Mouse (Mus musculus) c-Kit-positive CD71-positive TER-119-negative erythroid progenitor cells, embryonic 14.5 days (primary cell): ENCODE measurements at regions not wholly inside any gene's neighbourhood (a gene's known extent, or its start where the extent isn't known, plus 50 kb on each side); places are given as distances from the start of the nearest gene placed in this dataset.
"Not testable (repeated sequence)": the region's sequence is repeated elsewhere in the genome, so short reads cannot be mapped to it uniquely, and the experiment has no call there.

ENCODE experiments used
- DNase-seq: peaks from one replicate; pipeline ENCODE4 v3.0.0-alpha.2; 2013; ENCODE audit warnings: low read depth

DNA sequence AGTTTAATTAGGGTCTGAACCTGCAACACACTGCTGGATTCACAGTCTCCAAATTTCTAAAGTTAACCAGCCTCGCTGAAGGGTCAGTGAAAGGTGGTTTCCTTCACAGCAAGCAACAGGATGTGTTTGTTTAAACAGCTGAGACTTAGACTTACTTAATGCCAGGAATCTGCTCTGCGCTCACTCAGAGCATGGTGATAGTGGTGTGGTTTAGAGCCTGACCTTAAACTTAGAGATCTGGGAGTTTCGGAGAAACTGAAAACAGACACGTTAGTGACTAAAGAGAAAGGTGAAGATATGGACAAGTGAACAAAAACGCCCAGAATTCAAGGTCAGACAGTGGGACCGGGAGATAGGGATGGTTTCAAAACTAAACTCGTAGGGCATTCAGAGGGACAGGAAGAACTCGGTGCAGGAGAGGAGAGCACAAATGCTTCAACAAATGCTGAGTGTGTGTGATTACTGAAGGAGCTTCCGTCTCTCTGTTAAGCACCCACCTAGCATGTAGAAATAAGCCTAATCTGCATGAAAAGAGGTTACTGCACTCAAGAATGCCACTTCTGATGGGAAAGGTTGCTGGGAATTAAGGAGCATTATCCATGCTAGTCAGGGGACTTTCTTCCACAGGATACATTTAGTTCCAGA, 97.2 kb upstream of the Ifngr1 start:
- DNase-seq, result no peak

GRCm38 (mm10) chr10:19498112-19498511, 93.6 kb upstream of the Ifngr1 start:
- no peak for DNase-seq

DNA sequence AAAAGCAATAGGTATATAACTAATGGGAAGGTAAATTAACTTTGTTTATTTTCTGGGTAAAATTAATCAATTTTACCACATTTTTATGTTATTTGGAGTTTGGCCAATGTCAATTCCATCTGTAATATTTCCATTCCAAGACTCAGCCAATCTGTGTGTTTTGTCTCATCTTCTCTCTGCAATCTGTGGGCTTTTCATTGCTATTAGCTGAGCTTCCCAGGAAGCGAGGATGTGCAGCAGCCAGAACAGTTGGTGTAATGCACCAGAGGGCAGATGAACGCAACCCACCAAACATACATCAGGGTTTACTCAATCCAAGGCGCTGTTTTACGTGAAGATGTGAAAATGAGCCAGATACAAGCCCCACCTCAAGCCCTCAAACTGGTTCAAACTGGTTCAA, 88.9 kb upstream of the Ifngr1 start:
- DNase-seq, result no peak

DNA sequence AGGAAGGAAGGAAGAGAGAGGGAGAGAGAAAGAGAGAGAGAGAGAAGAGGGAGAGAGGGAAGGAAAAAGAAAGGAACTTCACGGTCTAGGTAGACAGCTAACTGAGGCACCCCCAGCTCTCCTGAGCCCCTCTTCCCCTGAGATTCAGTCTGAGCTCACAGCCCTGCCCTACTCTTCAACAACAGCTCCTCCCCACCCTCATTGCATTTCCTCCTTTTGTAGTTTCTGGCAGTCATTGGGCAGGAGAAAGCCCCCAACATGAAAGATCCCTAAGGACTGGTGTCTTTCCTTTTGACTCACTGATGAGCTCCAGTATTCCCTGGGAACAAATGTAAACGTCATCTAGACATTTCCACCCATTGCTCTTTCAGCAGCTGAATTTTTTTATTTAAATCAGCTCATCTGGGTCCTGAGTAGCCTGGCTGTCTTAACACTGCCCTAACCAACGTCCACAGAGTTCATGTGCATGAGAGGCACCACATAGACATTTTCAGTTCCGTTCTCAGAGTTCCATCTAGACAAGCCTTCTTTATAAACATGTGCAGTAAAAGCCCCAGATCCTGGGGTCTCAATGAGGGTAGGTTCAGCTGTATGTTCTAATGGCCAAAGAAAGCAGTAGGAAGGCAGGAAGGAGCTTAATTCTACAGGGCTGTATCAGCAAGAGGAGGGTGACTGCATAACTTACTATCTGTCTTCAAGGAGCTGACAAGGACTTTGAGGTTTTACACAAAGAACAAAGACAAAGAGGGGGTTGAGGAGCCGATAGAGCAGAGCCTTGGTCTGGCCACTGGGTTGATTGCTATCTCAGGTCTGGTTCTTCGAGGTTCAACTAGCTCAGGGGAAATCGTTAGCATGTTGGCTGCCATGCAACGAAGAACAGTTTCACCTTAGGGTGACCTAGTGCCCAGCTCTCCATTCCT, 87.6 kb upstream of the Ifngr1 start:
- DNase-seq, result no peak

GRCm38 (mm10) chr10:19505174-19505573, 86.6 kb upstream of the Ifngr1 start:
- no peak for DNase-seq

DNA sequence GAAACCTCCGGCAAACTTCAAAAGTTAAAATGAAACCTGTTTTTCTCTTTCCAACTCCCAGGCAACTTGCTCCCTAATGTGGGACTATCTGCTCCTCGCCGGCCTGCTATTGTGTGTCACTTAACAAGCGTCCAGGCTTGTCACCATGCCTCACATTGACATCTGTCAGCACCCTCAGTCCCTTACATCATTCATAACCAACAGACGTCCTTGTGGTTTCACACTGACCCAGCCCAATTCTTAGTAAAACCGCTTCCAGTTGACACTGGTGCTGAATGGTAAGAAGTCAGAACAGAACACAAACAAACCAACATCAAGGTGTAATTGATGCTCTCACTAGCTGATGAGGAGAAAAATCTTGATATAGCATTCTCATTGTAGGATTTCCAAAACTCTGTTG, 85.8 kb upstream of the Ifngr1 start:
- no peak for DNase-seq

DNA sequence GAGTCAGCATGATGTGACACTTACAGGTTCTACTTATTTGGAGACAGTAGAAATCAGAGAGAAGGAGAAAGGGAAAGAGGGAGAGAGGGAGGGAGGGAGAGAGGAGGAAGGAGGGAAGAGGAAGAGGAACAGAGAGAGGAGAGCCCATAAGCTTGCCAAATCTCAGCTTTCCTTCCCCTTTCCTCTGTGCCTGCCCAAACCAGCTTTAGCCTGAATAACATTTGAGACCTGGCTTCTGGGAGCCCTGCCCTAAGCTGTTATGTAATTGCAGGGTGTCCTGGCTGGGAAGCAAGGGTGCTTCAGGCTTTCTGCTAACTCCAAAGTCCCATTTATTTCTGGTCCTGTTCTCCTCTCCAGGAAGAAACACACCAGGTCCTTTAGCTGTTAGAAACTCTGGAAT, 85.3 kb upstream of the Ifngr1 start:
- DNase-seq, result no peak

DNA sequence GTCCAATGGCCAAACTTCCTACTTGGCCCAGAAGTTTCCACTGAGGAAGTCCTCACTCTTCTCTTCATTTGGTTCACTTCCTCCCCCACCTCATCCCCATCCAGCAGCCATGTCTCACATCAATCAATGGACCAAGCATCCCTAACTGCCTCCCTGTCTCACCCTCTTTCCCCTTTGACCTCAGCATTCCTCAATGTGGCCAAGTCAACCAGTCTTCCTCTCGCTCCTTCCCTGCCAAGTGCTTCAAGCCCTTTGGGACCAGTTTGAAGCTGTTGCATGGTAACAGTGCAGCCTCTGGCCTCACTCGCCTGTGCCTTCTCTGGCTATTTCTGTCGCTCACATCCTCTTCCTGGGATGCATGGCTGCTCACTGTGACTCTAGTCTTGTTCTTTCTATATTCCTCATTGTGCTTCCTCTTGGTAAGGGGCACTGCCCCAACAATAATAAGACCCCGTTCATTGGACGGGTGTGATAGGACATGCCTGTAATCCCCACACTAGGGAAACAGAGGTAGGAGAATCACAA, 83.5 kb upstream of the Ifngr1 start:
- no peak for DNase-seq

GRCm38 (mm10) chr10:19510047-19510446, 81.7 kb upstream of the Ifngr1 start:
- DNase-seq, result no peak

- not testable (repeated sequence) for DNase-seq
Measured at GRCm38 (mm10) chr10:19514366-19514765, 77.4 kb upstream of the Ifngr1 start.

DNA sequence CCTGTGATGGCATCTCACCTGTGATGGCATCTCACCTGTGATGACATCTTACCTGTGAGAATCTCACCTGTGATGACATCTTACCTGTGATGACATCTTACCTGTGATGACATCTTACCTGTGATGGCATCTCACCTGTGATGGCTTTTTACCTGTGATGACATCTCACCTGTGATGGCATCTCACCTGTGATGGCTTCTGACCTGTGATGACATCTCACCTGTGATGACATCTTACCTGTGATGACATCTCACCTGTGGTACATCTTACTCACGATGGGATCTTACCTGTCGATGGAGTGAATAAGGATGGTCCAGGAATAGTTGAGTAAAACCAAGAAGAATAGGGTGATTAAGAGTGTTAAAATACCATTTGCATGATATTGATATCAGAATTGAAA, 76.9 kb upstream of the Ifngr1 start:
- DNase-seq, result no peak

GRCm38 (mm10) chr10:19516011-19516410, 75.7 kb upstream of the Ifngr1 start:
- no peak for DNase-seq

GRCm38 (mm10) chr10:19517093-19517492, 74.7 kb upstream of the Ifngr1 start:
- no peak for DNase-seq

- peak; percentile 44 for DNase-seq
Measured at GRCm38 (mm10) chr10:19518763-19519162, 73.0 kb upstream of the Ifngr1 start.

GRCm38 (mm10) chr10:19522198-19522597, 69.6 kb upstream of the Ifngr1 start:
- no peak for DNase-seq

DNA sequence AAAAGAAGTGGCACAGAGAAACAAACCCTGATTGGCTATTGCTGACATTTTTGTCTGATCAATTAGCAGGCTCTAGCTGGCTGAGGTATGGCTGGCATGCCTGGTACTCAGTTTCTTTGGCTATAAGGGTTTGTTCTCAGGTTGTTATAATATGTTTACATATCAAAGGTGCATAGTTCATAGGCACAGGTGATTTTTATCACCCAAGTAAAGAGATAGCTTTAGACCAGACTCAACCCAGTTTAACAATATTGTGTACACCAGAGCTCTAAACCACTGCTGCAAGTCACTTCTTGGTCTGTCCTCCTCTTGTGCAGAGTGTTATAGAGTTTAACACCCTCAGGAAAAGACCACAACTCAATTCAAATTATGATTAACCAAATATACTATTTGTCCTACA, 65.8 kb upstream of the Ifngr1 start:
- no peak for DNase-seq

DNA sequence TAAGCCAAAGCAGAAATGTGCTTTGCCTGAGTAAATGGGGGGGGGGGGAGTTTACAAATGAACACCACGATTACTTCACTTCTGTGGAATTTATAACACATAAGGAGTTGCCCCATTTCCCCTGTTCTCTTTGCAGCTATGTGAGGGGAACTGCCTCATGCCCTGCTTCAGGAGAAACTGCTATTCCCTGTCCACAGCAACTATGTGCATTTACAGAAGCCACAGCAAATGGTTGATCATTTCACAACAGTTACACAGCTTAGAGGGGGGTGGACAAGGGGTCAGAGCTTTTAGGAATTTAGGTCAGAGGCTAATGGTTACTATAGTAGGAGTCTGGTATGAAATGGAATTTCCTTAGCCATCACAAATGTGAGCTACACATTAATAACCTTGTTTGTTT, 65.4 kb upstream of the Ifngr1 start:
- no peak for DNase-seq

DNA sequence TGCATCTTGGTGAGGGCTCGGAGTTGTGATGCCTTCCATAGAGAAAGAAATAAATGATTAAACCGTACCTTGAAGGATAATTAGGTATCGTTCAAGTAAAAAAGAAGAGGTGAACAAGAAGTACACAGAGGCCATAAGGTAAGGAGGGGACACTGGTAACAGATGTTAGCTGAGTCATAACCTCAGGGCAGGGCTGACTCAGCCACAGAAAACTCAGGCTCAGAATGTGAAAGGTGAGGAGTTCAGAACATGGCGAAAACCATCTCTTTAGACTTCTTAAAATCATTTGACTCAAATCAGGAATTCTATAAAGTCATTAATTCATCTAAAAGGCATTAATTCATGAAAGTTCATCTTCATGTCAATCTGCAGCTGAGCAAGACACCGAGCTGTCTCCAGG, 62.1 kb upstream of the Ifngr1 start:
- DNase-seq, result no peak

DNA sequence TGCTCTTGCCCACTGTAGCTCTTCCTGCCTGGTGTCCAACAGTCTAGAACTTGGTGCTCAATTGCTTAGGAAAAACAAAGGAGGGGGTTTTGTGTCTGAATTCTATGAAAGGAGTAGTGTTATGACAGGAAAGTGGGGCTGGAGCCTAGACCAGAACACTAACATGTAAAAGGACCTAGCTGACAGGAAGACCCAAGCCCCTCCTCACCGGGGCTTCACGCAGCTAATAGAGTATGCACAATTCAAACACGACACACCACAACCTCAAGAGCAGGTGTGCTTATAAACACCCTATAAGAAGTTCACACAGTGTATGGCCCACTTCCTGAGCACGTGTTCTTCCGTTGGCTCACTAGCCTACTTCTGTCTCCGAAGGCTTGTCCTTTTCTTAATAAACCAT, 61.7 kb upstream of the Ifngr1 start:
- DNase-seq, result no peak

DNA sequence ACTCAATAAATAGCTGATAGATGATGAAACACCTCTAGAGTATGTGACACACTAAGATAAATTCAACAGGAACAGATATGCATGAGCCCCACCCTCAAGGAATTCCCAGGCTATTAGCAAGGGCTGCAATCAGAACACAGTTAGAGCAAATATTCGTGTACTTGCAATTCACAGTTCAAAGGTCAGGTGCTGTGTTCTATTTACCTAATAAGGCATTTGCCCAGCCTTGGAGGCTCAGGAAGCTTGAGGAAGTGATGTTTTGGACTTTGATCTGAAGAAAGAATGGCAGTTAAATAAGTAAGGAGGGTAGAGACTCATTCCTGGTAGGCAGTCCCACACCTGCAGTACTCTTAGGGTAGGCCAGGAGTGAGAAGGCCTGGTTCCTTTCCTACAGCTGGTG, 60.3 kb upstream of the Ifngr1 start:
- DNase-seq, result no peak

- DNase-seq, result no peak
Measured at GRCm38 (mm10) chr10:19532790-19533189, 59.0 kb upstream of the Ifngr1 start.

DNA sequence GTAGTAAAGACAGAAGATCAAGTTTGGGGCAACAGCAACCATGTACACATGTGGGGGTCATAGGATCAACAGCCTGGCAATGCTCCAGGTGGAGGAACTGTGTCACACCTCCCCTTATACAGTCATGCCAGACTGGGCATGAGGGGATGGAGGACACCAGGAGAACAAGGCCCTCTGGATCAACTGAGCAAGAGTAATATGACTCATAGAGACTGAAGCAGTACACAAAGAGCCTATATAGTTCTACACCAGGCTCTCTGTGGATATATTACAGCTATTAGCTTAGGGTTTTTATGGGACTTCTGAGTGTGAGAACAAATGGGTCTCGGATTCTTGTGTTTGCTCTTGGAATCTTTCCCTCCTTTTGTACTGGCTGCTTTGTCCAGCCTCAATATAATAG, 57.9 kb upstream of the Ifngr1 start:
- no peak for DNase-seq
